Mouse (Mus musculus) heart, adult 2 months (tissue): ENCODE measurements at regions not wholly inside any gene's neighbourhood (a gene's known extent, or its start where the extent isn't known, plus 50 kb on each side); places are given as distances from the start of the nearest gene placed in this dataset.

Source experiments
- CTCF ChIP-seq: fragments of 200-600 bp; IDR thresholded peaks from 2 replicates; pipeline ENCODE4 v1.8.1; 2022; ENCODE audit warnings: antibody characterized with exemption, mild to moderate bottlenecking, moderate library complexity
- EP300 ChIP-seq: fragments of 200-500 bp; IDR thresholded peaks from 2 replicates; pipeline ENCODE4 v1.6.1; 2011; ENCODE audit warnings: low read depth, low read length, control low read depth; ENCODE audit not compliant: insufficient read depth
- POLR2A ChIP-seq: fragments of 200-500 bp; IDR thresholded peaks from 2 replicates; pipeline ENCODE4 v1.6.1; 2011; ENCODE audit warnings: mild to moderate bottlenecking, low read depth, low read length, control low read depth; ENCODE audit not compliant: insufficient read depth

GRCm38 (mm10) chr13:52190256-52190655 is 340.8 kb downstream of the Diras2 start:
- TF ChIP-seq CTCF (no peak), POLR2A (no peak), EP300 (no peak)
